Mouse (Mus musculus): ENCODE results near the gene Bmp6.

Bmp6 gene

GRCm38 (mm10) chr13:38543455-38544125, 198.7 kb downstream of the Bmp6 start:
- CTCF ChIA-PET, result interaction anchor here (1.0 kb wide), 1 partner anchor 12 kb away, joined by 3 read pairs; no protein-coding TSS in a partner anchor

GRCm38 (mm10) chr13:38544769-38545445, 200.0 kb downstream of the Bmp6 start:
- CTCF ChIA-PET, result interaction anchor here (1.0 kb wide), 1 partner anchor 14 kb away, joined by 3 read pairs; no protein-coding TSS in a partner anchor

- CTCF ChIA-PET, result no interaction called here
Observed at GRCm38 (mm10) chr13:38545460-38545859, 200.6 kb downstream of the Bmp6 start.

GRCm38 (mm10) chr13:38546754-38547153, 201.8 kb downstream of the Bmp6 start:
- CTCF ChIA-PET, result no interaction called here

- CTCF ChIA-PET, result no interaction called here
Observed at GRCm38 (mm10) chr13:38547717-38548116, 202.8 kb downstream of the Bmp6 start.

- CTCF ChIA-PET, result interaction anchor here (0.6 kb wide), 1 partner anchor 205 kb away, joined by 3 read pairs; no protein-coding TSS in a partner anchor
Observed at GRCm38 (mm10) chr13:38548681-38549080, 203.8 kb downstream of the Bmp6 start.
